Mouse (Mus musculus): ENCODE results near the gene Rcc1. TPM values are rescaled to one million over a fixed set of nuclear protein-coding genes. Genes with fewer than 3 reads are reported as not detected.
A peak's percentile ranks its signal among the peaks of the same experiment; 100 is the strongest.

The Rcc1 gene
- total and polyA plus RNA-seq, 3 experiments: 93.6 to 149 (median 148) TPM

DNA sequence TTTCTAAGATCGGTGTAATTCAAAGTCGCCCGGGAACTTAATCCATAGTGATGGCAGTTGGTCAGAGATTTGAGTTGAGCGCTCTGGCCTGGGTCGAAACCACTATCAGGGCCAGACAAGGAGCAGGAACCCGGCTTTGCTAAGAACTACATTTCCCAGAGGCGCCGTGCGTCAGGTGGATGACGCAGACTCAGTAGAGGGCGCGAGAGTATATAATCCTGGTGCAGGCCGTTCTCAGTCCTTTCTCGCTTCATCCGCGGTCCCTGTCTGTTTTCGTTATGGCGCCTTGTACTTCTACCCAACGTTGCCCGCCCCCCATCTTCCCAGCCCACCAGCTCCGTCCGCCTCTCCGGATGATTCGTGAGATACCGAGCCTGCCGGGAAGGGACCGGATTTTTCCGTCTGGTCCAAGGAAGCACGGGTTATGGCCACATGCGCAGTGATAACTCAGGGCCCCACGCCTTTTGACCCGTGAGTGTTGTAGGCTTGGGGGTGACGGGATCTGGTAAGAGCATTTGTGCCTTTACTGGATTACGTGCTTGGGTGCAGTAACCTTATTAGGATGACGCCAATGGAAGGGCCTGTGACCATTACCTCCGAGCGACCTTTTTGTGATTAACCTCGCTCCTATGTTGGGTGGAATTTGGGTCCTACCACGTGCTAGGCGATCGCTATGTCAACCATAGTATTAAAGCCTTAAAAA, 44.8 kb downstream of the Rcc1 start:
- H3K4me2 ChIP-seq (ENCODE audit: insufficient read depth, low read depth, poor library complexity, severe bottlenecking): no peak overlapping the region
- TF ChIP-seq RCOR1 (conservative IDR thresholded peaks at IDR 0.05; ENCODE audit: low read depth, low read length) (no peak), NRF1 (IDR thresholded peaks at IDR 0.05; ENCODE audit: low read depth, low read length) (peak; percentile 84), ZKSCAN1 (IDR thresholded peaks at IDR 0.05; ENCODE audit: borderline replicate concordance, low read depth, low read length) (no peak), MEF2A (IDR thresholded peaks at IDR 0.05; ENCODE audit: borderline replicate concordance, low read depth, low read length) (peak; percentile 63; the same call in 1 of the 2 replicates), MXI1 (IDR thresholded peaks at IDR 0.05; ENCODE audit: low read depth, low read length) (peak; percentile 88), CHD1 (IDR thresholded peaks at IDR 0.05; ENCODE audit: low read depth, low read length) (peak; percentile 62; the same call in 1 of the 2 replicates), HCFC1 (IDR thresholded peaks at IDR 0.05; ENCODE audit: low read depth, low read length) (peak; percentile 98), JUN (IDR thresholded peaks at IDR 0.05; ENCODE audit: insufficient read depth, low read depth, low read length) (no peak), ZMIZ1 (IDR thresholded peaks at IDR 0.05; ENCODE audit: low read depth, low read length) (peak; percentile 99), MAX (IDR thresholded peaks at IDR 0.05; ENCODE audit: low read length) (peak; percentile 90), SMC3 (IDR thresholded peaks at IDR 0.05; ENCODE audit: low read depth, low read length) (no peak), MYC (IDR thresholded peaks at IDR 0.05; ENCODE audit: low read depth, low read length) (peak; percentile 39; the same call in 1 of the 2 replicates), MAZ (IDR thresholded peaks at IDR 0.05; ENCODE audit: low read depth, low read length) (0 out of 2 replicates have a peak, but pooled peaks have one; percentile 31), SIN3A (IDR thresholded peaks at IDR 0.05; ENCODE audit: low read length) (peak; percentile 59; the same call in 1 of the 2 replicates), KAT2A (IDR thresholded peaks at IDR 0.05; ENCODE audit: insufficient replicate concordance, low read length) (peak; percentile 97), CTCF (conservative IDR thresholded peaks at IDR 0.05 in 1 of 2, IDR thresholded peaks at IDR 0.05 in 1 of 2; ENCODE audit: low read depth in 2 of 2, low read length in 2 of 2) (no peak), TCF12 (IDR thresholded peaks at IDR 0.05; ENCODE audit: low read depth, low read length) (peak; percentile 98), IRF4 (IDR thresholded peaks at IDR 0.05; ENCODE audit: low read depth, low read length) (peak; percentile 72; the same call in 1 of the 2 replicates), TBP (conservative IDR thresholded peaks at IDR 0.05; ENCODE audit: low read depth, low read length) (peak; percentile 99), POLR2AphosphoS2 (IDR thresholded peaks at IDR 0.05; ENCODE audit: low read depth, low read length) (peak; percentile 99), PAX5 (IDR thresholded peaks at IDR 0.05; ENCODE audit: low read length) (no peak), ZC3H11A (IDR thresholded peaks at IDR 0.05; ENCODE audit: low read depth, low read length) (no peak), JUND (conservative IDR thresholded peaks at IDR 0.05; ENCODE audit: low read depth, low read length) (no peak), MAFK (IDR thresholded peaks at IDR 0.05; ENCODE audit: insufficient replicate concordance, low read length) (no peak), RAD21 (IDR thresholded peaks at IDR 0.05; ENCODE audit: low read depth, low read length) (no peak), GABPA (IDR thresholded peaks at IDR 0.05; ENCODE audit: insufficient replicate concordance, low read depth, low read length) (peak; percentile 59; the same call in 1 of the 2 replicates), USF1 (IDR thresholded peaks at IDR 0.05; ENCODE audit: low read depth, low read length) (peak; percentile 30; the same call in 1 of the 2 replicates), POLR2A (IDR thresholded peaks at IDR 0.05; ENCODE audit: low read depth, low read length) (peak; percentile 100), EP300 (IDR thresholded peaks at IDR 0.05; ENCODE audit: low read length) (no peak), E2F4 (IDR thresholded peaks at IDR 0.05; ENCODE audit: insufficient replicate concordance, low read depth, low read length) (no peak), UBTF (IDR thresholded peaks at IDR 0.05; ENCODE audit: low read depth, low read length) (no peak), NELFE (IDR thresholded peaks at IDR 0.05; ENCODE audit: low read depth, low read length) (peak; percentile 100), ETS1 (conservative IDR thresholded peaks at IDR 0.05; ENCODE audit: low read depth, low read length) (no peak), ELF1 (IDR thresholded peaks at IDR 0.05; ENCODE audit: low read depth, low read length) (peak; percentile 86), USF2 (conservative IDR thresholded peaks at IDR 0.05; ENCODE audit: low read depth, low read length) (no peak; the same call in 1 of the 2 replicates), ZNF384 (IDR thresholded peaks at IDR 0.05; ENCODE audit: low read depth, low read length) (peak; percentile 52; the same call in 1 of the 2 replicates), CHD2 (IDR thresholded peaks at IDR 0.05; ENCODE audit: low read length) (peak; percentile 38; the same call in 1 of the 2 replicates), BHLHE40 (IDR thresholded peaks at IDR 0.05; ENCODE audit: low read depth, low read length) (0 out of 2 replicates have a peak, but pooled peaks have one; percentile 7)
- dilution Hi-C loops (cut with MboI; ENCODE audit: extremely low pct_ligation_motif_present, extremely low pct_unique_long_range_greater_than_20kb, low sequenced_read_pairs): no loop called here
- H3K9me3 ChIP-seq (replicated peaks; ENCODE audit: low read length): no peaks in the 10 kb centered on the region
- no peaks in the 10 kb centered on the region for H3K27me3 ChIP-seq (replicated peaks)
- peaks cover 25 to 38% of the 10 kb centered on the region in 2 experiments for H3K36me3 ChIP-seq (replicated peaks in 1 of 2; ENCODE audit: control insufficient read depth in 1 of 2, insufficient read depth in 1 of 2, low read length in 1 of 2)
- peak overlapping the region; percentile 91 to 97 (median 94) for H3K4me3 ChIP-seq (replicated peaks in 1 of 3; ENCODE audit: low read depth in 2 of 3, low read length in 2 of 3, poor library complexity in 1 of 3)
- in situ Hi-C loops (cut with MboI; ENCODE audit: low pct_ligation_motif_present, low pct_unique_long_range_greater_than_20kb, low sequenced_read_pairs): loop anchor here (25.0 kb wide), 1 partner anchor 204 kb away; the partner anchor contains the start of gene Sesn2
- H3K27ac ChIP-seq (ENCODE audit: insufficient read depth, low read depth): peak overlapping the region; percentile 93
- DNase-seq (ENCODE audit: extremely low read depth): peak; percentile 94
- H3K79me2 ChIP-seq (replicated peaks; ENCODE audit: control insufficient read depth, extremely low read depth, insufficient read depth, poor library complexity, severe bottlenecking): peaks cover 16% of the 10 kb centered on the region
- H3K9ac ChIP-seq (ENCODE audit: insufficient read depth, low read depth): peak overlapping the region; percentile 98
- peaks cover 0 to 8% of the 10 kb centered on the region in 2 experiments; a peak in 1 of 4 replicates for H3K4me1 ChIP-seq (ENCODE audit: control insufficient read depth in 1 of 2, insufficient read depth in 2 of 2)

Measured in CH12.LX (cell line).